Mouse (Mus musculus) kidney, adult 2 months (tissue): ENCODE data around the gene Bfsp2.

Experiments
- CTCF ChIP-seq: fragments of 200-500 bp; conservative IDR thresholded peaks from 2 replicates; pipeline ENCODE4 v1.5.1; 2011; ENCODE audit warnings: low read depth, mild to moderate bottlenecking, control low read depth, low read length, moderate library complexity, mixed read lengths; ENCODE audit not compliant: insufficient read depth, insufficient read length
- POLR2A ChIP-seq: fragments of 200-500 bp; IDR thresholded peaks from one replicate; pipeline ENCODE4 v1.6.1; 2011; ENCODE audit warnings: low read depth, low read length, control low read depth

DNA sequence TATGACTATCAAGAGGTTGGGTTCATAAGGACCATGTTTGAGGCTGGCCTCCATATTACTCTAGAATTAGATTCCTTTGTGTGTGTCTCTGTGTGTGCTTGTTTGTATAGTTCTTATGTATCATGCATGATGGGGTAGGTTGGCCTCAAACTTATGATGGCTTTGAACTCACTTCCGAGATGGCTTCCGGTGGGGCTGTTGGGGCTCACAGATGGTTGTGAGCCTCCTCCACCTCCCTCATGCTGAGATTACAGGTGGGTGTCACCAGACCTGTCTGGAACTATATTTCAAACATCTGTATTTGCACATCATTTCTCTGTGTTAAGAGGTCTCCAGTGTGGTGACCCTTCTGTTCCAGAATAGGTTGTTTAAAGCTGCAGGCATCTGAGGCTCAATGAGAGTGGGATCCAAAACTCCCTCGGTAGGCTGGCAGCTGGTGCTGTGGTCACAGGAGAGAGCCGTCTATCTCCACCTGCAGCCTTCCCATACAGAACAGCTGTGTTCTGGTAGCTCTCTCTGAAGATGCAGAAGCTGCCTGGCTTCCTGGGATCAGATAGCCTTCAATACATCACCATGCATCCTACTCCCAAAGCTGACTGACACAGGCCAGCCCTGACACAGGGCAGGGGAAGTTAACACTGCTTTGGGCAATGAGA, 96.0 kb downstream of the Bfsp2 start:
- TF ChIP-seq CTCF (no peak), POLR2A (no peak)
